ENCODE assay signal across 16 mouse cellular contexts in the genomic region with DNA sequence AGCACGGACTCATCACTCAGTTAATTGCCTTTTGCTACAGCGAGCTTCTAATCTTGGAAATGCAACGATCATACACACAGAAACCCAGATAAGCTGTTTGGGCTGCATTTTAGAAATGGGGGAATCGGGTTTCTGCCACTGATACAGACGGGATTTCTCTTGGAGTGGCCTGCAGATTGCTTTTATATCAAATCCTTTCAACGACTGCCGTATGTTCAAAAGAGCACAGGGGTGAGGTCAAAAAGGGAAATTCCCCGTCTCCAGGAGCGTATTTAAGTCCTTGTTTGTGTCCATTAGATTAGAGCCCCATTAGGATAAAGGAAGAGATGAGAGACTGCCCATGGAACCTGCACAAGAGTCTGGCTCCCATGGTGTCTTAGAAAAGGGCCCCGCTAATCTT.
DNase-seq lines count a peak whose midpoint lies in the region; ATAC-seq and TF ChIP-seq lines count a peak whose summit lies in the region.
"Had no signal": no experiment of that assay in that cellular context is flagged by ENCODE, and none has a peak within 500 bp of the region (broad histone marks: within the 10 kb centered on the region; RNA-seq: fewer than 3 reads in every experiment).

No protein-coding gene starts in this region.

- peak overlapping the region; percentile 42 for H3K4me2 ChIP-seq in heart, embryonic 12.5 days
- H3K4me2 ChIP-seq in midbrain, postnatal 0 days (ENCODE audit: low read depth, low read length, poor library complexity, severe bottlenecking): no peak overlapping the region
- no peak overlapping the region for H3K4me2 ChIP-seq in hindbrain, embryonic 14.5 days (replicated peaks)
- H3K4me2 ChIP-seq in neural tube, embryonic 15.5 days: no peak overlapping the region
- H3K4me2 ChIP-seq: embryonic facial prominence, embryonic 15.5 days had no signal

- H3K4me1 ChIP-seq in heart, embryonic 12.5 days (replicated peaks): peaks cover 9% of the 10 kb centered on the region
- H3K4me1 ChIP-seq in midbrain, embryonic 10.5 days: peaks cover 9% of the 10 kb centered on the region
- H3K4me1 ChIP-seq in midbrain, postnatal 0 days (ENCODE audit: insufficient read depth, low read length): no peaks in the 10 kb centered on the region
- H3K4me1 ChIP-seq in hindbrain, embryonic 14.5 days (replicated peaks; ENCODE audit: control insufficient read depth, insufficient read depth, low read length): peaks cover 8% of the 10 kb centered on the region; the same call in 1 of the 2 replicates
- peaks cover 10% of the 10 kb centered on the region; the same call in 1 of the 2 replicates for H3K4me1 ChIP-seq in neural tube, embryonic 15.5 days
- H3K4me1 ChIP-seq: megakaryocyte, embryonic 14.5 days had no signal

- no peaks in the 10 kb centered on the region for H3K36me3 ChIP-seq in heart, embryonic 12.5 days
- H3K36me3 ChIP-seq in midbrain, embryonic 10.5 days: no peaks in the 10 kb centered on the region
- no peaks in the 10 kb centered on the region for H3K36me3 ChIP-seq in midbrain, postnatal 0 days (ENCODE audit: insufficient read depth, low read length)
- H3K36me3 ChIP-seq in hindbrain, embryonic 14.5 days (replicated peaks; ENCODE audit: control insufficient read depth, insufficient read depth): no peaks in the 10 kb centered on the region
- no peaks in the 10 kb centered on the region for H3K36me3 ChIP-seq in neural tube, embryonic 15.5 days
- H3K36me3 ChIP-seq: embryonic facial prominence, embryonic 15.5 days had no signal

- intact Hi-C loops in heart, postnatal 14 days (cut with DNase I): no loop called here
- intact Hi-C loops in gastrocnemius, postnatal 14 days (cut with DNase I; ENCODE audit: low total_unique reads): no loop called here

- no peak overlapping the region for H3K4me3 ChIP-seq in heart, embryonic 12.5 days
- H3K4me3 ChIP-seq in midbrain, embryonic 10.5 days: no peak overlapping the region
- H3K4me3 ChIP-seq in midbrain, postnatal 0 days (ENCODE audit: low read depth, low read length): no peak overlapping the region
- H3K4me3 ChIP-seq in hindbrain, embryonic 14.5 days (replicated peaks; ENCODE audit: low read length): no peak overlapping the region
- no peak overlapping the region for H3K4me3 ChIP-seq in neural tube, embryonic 15.5 days (replicated peaks)
- H3K4me3 ChIP-seq: embryonic facial prominence, embryonic 15.5 days; megakaryocyte, embryonic 14.5 days had no signal

- ATAC-seq in heart, embryonic 12.5 days (ENCODE audit: insufficient number of reproducible peaks, low FRiP score): no peak
- no peak for ATAC-seq in midbrain, postnatal 0 days (ENCODE audit: low FRiP score)
- ATAC-seq in hindbrain, embryonic 14.5 days (ENCODE audit: low FRiP score): no peak
- ATAC-seq in neural tube, embryonic 15.5 days (ENCODE audit: low FRiP score): no peak

- H3K27ac ChIP-seq in heart, embryonic 12.5 days (ENCODE audit: poor library complexity, severe bottlenecking): no peak overlapping the region
- peak overlapping the region; percentile 43; the same call in 1 of the 2 replicates for H3K27ac ChIP-seq in midbrain, embryonic 10.5 days (replicated peaks)
- H3K27ac ChIP-seq in midbrain, postnatal 0 days (ENCODE audit: low read depth, low read length): no peak overlapping the region
- H3K27ac ChIP-seq in hindbrain, embryonic 14.5 days: 0 out of 2 replicates have a peak overlapping the region, but pooled peaks have one; percentile 5
- H3K27ac ChIP-seq in neural tube, embryonic 15.5 days (replicated peaks): peak overlapping the region; percentile 48; the same call in 1 of the 2 replicates
- H3K27ac ChIP-seq: embryonic facial prominence, embryonic 15.5 days had no signal

- no peak overlapping the region for H3K9ac ChIP-seq in heart, embryonic 12.5 days
- no peak overlapping the region for H3K9ac ChIP-seq in midbrain, postnatal 0 days (replicated peaks; ENCODE audit: low read length, poor library complexity, severe bottlenecking)
- H3K9ac ChIP-seq in hindbrain, embryonic 14.5 days: no peak overlapping the region
- H3K9ac ChIP-seq in neural tube, embryonic 15.5 days (replicated peaks): no peak overlapping the region
- H3K9ac ChIP-seq: embryonic facial prominence, embryonic 15.5 days had no signal

- H3K9me3 ChIP-seq in heart, embryonic 12.5 days (replicated peaks): no peaks in the 10 kb centered on the region
- H3K9me3 ChIP-seq in midbrain, embryonic 10.5 days (replicated peaks): no peaks in the 10 kb centered on the region
- H3K9me3 ChIP-seq in midbrain, postnatal 0 days (ENCODE audit: low read length): no peaks in the 10 kb centered on the region
- no peaks in the 10 kb centered on the region for H3K9me3 ChIP-seq in hindbrain, embryonic 14.5 days (ENCODE audit: control insufficient read depth, low read length)
- no peaks in the 10 kb centered on the region for H3K9me3 ChIP-seq in neural tube, embryonic 15.5 days (replicated peaks)
- H3K9me3 ChIP-seq: embryonic facial prominence, embryonic 15.5 days had no signal

- WGBS in heart, embryonic 12.5 days: 29% methylated on average over 10 of the region's 10 CpGs
- WGBS in midbrain, embryonic 10.5 days: 40% methylated on average over 10 of the region's 10 CpGs
- WGBS in midbrain, postnatal 0 days: 37% methylated on average over 10 of the region's 10 CpGs
- WGBS in hindbrain, embryonic 14.5 days: 41% methylated on average over 10 of the region's 10 CpGs
- 55% methylated on average over 10 of the region's 10 CpGs for whole genome bisulfite sequencing in neural tube, embryonic 15.5 days

- no peaks in the 10 kb centered on the region for H3K27me3 ChIP-seq in heart, embryonic 12.5 days (replicated peaks)
- H3K27me3 ChIP-seq in midbrain, embryonic 10.5 days (ENCODE audit: low read depth, poor library complexity, severe bottlenecking): no peaks in the 10 kb centered on the region
- H3K27me3 ChIP-seq in midbrain, postnatal 0 days (ENCODE audit: insufficient read depth, low read length): no peaks in the 10 kb centered on the region
- H3K27me3 ChIP-seq in hindbrain, embryonic 14.5 days (ENCODE audit: control insufficient read depth, insufficient read depth, low read length): no peaks in the 10 kb centered on the region
- H3K27me3 ChIP-seq in neural tube, embryonic 15.5 days (replicated peaks): no peaks in the 10 kb centered on the region
- H3K27me3 ChIP-seq: embryonic facial prominence, embryonic 15.5 days; megakaryocyte, embryonic 14.5 days had no signal

- DNase-seq in heart, postnatal 14 days: no peak
- DNase-seq in midbrain, embryonic 10.5 days (ENCODE audit: low spot score): peak; percentile 13
- no peak for DNase-seq in midbrain, postnatal 0 days (ENCODE audit: low spot score)
- DNase-seq in hindbrain, embryonic 14.5 days (ENCODE audit: low spot score): no peak
- no peak for DNase-seq in layer of hippocampus, adult 8-10 months (ENCODE audit: low spot score in 2 of 2)
- no peak for DNase-seq in gastrocnemius, postnatal 14 days
- DNase-seq: cerebellum, adult 11-12 months; kidney, adult 11 months; kidney, postnatal 10 days; lung, adult 2 months; right cerebral cortex, postnatal 4 days; thymus, adult 2 months had no signal

- no peak for TF ChIP-seq CTCF in midbrain, postnatal 0 days (IDR thresholded peaks at IDR 0.05)

Comparison
In these comparisons a context has a peak if more than half of its experiments do, and no peak if none do; other contexts are left out.
1. H3K27ac ChIP-seq: peak in midbrain, embryonic 10.5 days (single experiment), hindbrain, embryonic 14.5 days (single experiment) and neural tube, embryonic 15.5 days (single experiment); none in heart, embryonic 12.5 days (single experiment) and midbrain, postnatal 0 days (single experiment).